Mouse (Mus musculus) thymus, adult 2 months (tissue): Measurements from ENCODE around the gene Xrcc3.

Experiments used
- CTCF ChIP-seq: fragments of 200-500 bp; IDR thresholded peaks from 2 replicates; pipeline ENCODE4 v1.5.1; 2012; ENCODE audit warnings: mild to moderate bottlenecking, control low read depth, low read length, moderate library complexity, borderline replicate concordance; ENCODE audit not compliant: control insufficient read depth, poor library complexity, insufficient read depth; ENCODE audit errors: extremely low read depth
- POLR2A ChIP-seq: fragments of 200-500 bp; IDR thresholded peaks from 2 replicates; pipeline ENCODE4 v1.6.1; 2012; ENCODE audit warnings: mild to moderate bottlenecking, low read length, control low read depth, moderate library complexity; ENCODE audit not compliant: control insufficient read depth, poor library complexity, insufficient read depth; ENCODE audit errors: extremely low read depth

GRCm38 (mm10) chr12:111817991-111818390 is 4.3 kb upstream of the Xrcc3 start:
- TF ChIP-seq POLR2A (no peak), CTCF (no peak)
